Mouse (Mus musculus) heart, embryonic 14.5 days (tissue): ENCODE data around the gene Hoxc10. TPM values are rescaled to one million over a fixed set of nuclear protein-coding genes. Genes with fewer than 3 reads are reported as not detected.

ENCODE experiments used
- ATAC-seq: fragments of 200-750 bp; cut with Nextera tagmentation; 2 replicates; pipeline ENCODE4 v1.8.0; 2017; ENCODE audit warnings: low read depth, moderate TSS enrichment; ENCODE audit not compliant: insufficient number of reproducible peaks, insufficient read depth, low FRiP score
- H3K27ac ChIP-seq, 2 experiments: fragments of 200-500 bp in 1 of 2; fragments of 300-500 bp in 1 of 2; sonication (generic) in 1 of 2; replicated peaks in 1 of 2; 2 replicates each; pipeline ENCODE4 v1.5.1; 2012 to 2014; ENCODE audit warnings: low read depth in 2 of 2, low read length in 2 of 2, control low read depth in 1 of 2, mild to moderate bottlenecking in 1 of 2, mixed read lengths in 1 of 2; ENCODE audit not compliant: control insufficient read depth in 1 of 2, insufficient read depth in 1 of 2
- H3K27me3 ChIP-seq: fragments of 300-500 bp; sonication (generic); 2 replicates; pipeline ENCODE4 v1.6.1; 2014; ENCODE audit warnings: mild to moderate bottlenecking, low read length, control low read depth; ENCODE audit not compliant: control insufficient read depth, insufficient read depth
- H3K36me3 ChIP-seq: fragments of 300-500 bp; sonication (generic); 2 replicates; pipeline ENCODE4 v1.6.1; 2014; ENCODE audit warnings: mild to moderate bottlenecking, control low read depth, low read length, mixed read lengths; ENCODE audit not compliant: control insufficient read depth, insufficient read depth
- H3K4me1 ChIP-seq, 2 experiments: fragments of 200-500 bp in 1 of 2; fragments of 300-500 bp in 1 of 2; sonication (generic) in 1 of 2; 2 replicates each; pipeline ENCODE4 v1.6.1; 2012 to 2014; ENCODE audit warnings: low read length in 2 of 2, control low read depth in 1 of 2, mixed read lengths in 1 of 2; ENCODE audit not compliant: control insufficient read depth in 2 of 2, insufficient read depth in 2 of 2
- H3K4me2 ChIP-seq: fragments of 300-500 bp; sonication (generic); 2 replicates; pipeline ENCODE4 v1.6.1; 2014; ENCODE audit warnings: mild to moderate bottlenecking, low read length
- H3K4me3 ChIP-seq, 2 experiments: fragments of 200-500 bp in 1 of 2; fragments of 300-500 bp in 1 of 2; sonication (generic) in 1 of 2; 2 replicates each; pipeline ENCODE4 v1.5.1; 2012 to 2014; ENCODE audit warnings: low read length in 2 of 2, mild to moderate bottlenecking in 2 of 2, control low read depth in 1 of 2, low read depth in 1 of 2, moderate library complexity in 1 of 2; ENCODE audit not compliant: control insufficient read depth in 1 of 2, insufficient read depth in 1 of 2
- H3K9ac ChIP-seq: fragments of 300-500 bp; sonication (generic); 2 replicates; pipeline ENCODE4 v1.6.1; 2014; ENCODE audit warnings: mild to moderate bottlenecking, low read length
- H3K9me3 ChIP-seq: fragments of 300-500 bp; sonication (generic); 2 replicates; pipeline ENCODE4 v1.6.1; 2016; ENCODE audit warnings: low read length, control low read depth; ENCODE audit not compliant: control insufficient read depth
- WGBS: fragments of 180-500 bp; shearing (Covaris S2); extraction: QIAGEN DNeasy Blood & Tissue Kit; methylation state at CpG from one replicate; pipeline ENCODE4 v1.1.7; 2014; 5-methylcytosine and 5-hydroxymethylcytosine counted together
- polyA plus RNA-seq: library from polyadenylated mRNA; unstranded; fragments of >200 nt; fragmentation: Nextera tagmentation; extraction: Ambion mirVana; gene quantifications from 2 replicates; pipeline ENCODE4 v1.2.1, GENCODE M21; 2014

The Hoxc10 gene
- polyA plus RNA-seq, 1 experiment from 2014 or later, result not detected

DNA sequence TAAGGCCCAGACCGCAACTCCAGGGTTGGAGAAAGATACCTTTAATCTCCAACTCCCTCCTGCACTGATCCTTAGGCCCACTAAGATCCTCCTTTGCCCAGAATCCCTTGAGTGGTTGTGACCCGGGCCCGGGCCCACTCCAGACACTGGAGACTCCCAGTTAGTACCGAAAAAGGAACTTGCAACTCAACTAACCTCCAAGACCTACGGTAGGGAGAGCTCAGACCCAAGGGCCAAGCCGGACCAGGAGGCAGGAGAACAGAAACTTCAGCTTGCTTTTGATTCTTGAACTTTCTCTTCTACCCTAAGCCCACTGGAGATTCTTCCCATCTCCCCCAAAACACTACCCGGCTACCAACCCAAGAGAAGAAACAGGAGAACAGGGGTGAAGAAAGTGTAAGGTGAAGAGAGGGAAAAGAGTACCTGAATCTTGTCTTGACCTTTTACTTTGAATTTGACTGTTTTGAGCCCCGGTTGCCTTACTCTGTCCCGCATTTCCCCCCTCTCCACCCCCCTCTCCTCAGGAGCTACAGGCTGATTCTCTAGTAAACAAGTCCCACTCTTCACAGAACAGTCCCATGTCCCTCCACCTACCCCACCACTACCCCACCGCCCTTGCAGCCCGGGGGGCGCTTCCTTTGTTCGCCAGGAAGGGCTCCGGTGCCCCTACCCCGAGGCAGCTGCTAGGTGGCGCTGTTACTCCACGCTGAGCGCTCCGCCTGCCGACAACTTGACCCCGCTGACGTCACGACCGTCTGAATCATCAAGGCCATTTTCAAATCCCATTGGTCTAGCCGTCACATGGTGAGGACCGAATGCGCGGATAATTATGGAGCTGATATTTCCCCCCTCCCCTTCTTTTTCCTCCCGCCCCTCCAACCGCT, 462 bp upstream of the Hoxc10 start:
- H3K27ac ChIP-seq, result no peak overlapping the region
- no peaks in the 10 kb centered on the region for H3K36me3 ChIP-seq
- peak overlapping the region in 1 of 2 experiments; percentile 16; a peak in 1 of 4 replicates for H3K4me3 ChIP-seq
- peaks cover 99% of the 10 kb centered on the region for H3K27me3 ChIP-seq
- H3K4me1 ChIP-seq, result no peaks in the 10 kb centered on the region; a peak in 1 of 4 replicates
- no peaks in the 10 kb centered on the region for H3K9me3 ChIP-seq
- peak overlapping the region; percentile 44 for H3K4me2 ChIP-seq
- no peak overlapping the region for H3K9ac ChIP-seq
- 2% methylated on average over 28 of the region's 30 CpGs for WGBS
- ATAC-seq, result no peak

DNA sequence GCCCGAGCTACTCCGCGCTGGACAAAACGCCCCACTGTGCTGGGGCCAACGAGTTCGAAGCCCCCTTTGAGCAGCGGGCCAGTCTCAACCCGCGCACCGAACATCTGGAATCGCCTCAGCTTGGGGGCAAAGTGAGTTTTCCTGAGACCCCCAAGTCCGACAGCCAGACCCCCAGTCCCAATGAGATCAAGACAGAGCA, 615 bp downstream of the Hoxc10 start, which contains the start of gene Hoxc5:
TSS of gene Hoxc5 (plus strand) at position 132 of the 199 bp plus-strand sequence.
- Histone ChIP-seq H3K4me1 (no peaks in the 10 kb centered on the region; a peak in 1 of 4 replicates), H3K9me3 (no peaks in the 10 kb centered on the region), H3K36me3 (no peaks in the 10 kb centered on the region), H3K27ac (no peak within 1 kb of the TSS), H3K9ac (no peak within 1 kb of the TSS), H3K4me2 (peak within 1 kb of the TSS; percentile 44), H3K4me3 (peak within 1 kb of the TSS in 1 of 2 experiments; percentile 16; a peak in 1 of 4 replicates), H3K27me3 (peaks cover 99% of the 10 kb centered on the region)
- no peak for ATAC-seq
- 5% methylated on average over 12 of the region's 12 CpGs for WGBS

DNA sequence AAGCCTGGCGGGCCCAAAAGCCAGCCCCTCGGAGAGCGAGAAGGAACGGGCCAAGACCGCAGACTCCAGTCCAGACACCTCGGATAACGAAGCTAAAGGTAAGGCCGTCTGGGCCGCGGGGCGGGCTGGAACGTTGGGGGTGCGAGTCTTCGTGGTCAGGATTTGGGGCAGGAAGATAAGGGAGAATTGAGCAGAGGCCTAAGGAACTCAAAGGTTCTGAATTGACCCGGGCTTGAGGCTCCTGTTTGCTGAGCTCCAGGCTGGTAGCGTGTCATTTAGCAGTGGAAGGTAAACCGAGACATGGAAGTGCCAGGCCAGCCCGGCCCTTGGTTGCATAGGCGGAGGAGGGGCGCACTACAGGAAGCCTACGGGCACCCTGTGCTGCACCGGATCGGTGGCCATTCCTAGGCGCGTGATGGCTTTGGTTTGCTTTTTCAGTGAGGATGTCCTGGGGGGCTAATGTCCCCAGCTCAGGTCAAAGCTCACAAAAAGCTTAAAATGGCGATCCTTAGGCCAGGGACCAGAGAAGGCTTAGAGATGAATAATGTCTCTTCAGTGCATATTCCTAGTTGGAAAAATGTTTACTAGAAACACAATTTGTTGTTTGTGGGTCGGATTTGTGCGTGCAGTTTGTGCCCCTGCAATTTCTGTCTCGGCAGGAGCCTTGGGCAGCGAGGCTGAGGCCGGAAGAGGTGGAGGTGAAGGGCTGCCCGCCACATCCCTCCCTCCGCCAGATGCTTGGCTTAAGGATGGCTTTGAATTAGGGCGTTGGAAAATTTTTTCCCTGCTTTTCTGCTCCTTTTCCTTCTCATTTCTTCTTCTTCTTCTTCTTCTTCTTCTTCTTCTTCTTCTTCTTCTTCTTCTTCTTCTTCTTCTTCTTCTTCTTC, 1.2 kb downstream of the Hoxc10 start:
- H3K4me3 ChIP-seq, result no peak overlapping the region
- ATAC-seq, result no peak
- no peak overlapping the region for H3K9ac ChIP-seq
- WGBS, result 4% methylated on average over 34 of the region's 34 CpGs
- no peak overlapping the region for H3K4me2 ChIP-seq
- H3K27me3 ChIP-seq, result peaks cover 99% of the 10 kb centered on the region
- no peak overlapping the region for H3K27ac ChIP-seq
- no peaks in the 10 kb centered on the region; a peak in 1 of 4 replicates for H3K4me1 ChIP-seq
- H3K9me3 ChIP-seq, result no peaks in the 10 kb centered on the region
- no peaks in the 10 kb centered on the region for H3K36me3 ChIP-seq

DNA sequence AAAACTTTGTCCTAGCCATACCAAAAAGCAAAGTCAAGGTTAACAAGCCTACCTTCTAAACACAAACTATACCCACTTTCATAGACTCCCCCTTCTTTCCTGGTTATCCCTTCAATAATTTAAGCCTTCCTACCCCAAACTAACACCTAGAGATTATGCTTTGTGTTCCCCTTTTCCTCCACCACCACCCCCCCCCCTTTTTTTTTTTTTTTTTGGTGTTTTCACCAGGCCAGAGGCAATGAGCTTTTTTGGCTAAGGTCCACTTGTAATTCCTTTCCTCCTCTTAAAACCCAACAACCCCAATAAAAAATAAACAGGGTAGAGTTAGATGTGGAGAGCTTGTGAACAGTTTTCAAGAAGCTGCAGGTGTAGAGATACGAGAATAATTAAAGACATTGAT, 2.7 kb downstream of the Hoxc10 start:
- Histone ChIP-seq H3K4me3 (no peak overlapping the region), H3K4me1 (no peaks in the 10 kb centered on the region; a peak in 1 of 4 replicates), H3K27me3 (peaks cover 99% of the 10 kb centered on the region), H3K9ac (no peak overlapping the region), H3K27ac (no peak overlapping the region), H3K4me2 (no peak overlapping the region), H3K9me3 (no peaks in the 10 kb centered on the region), H3K36me3 (no peaks in the 10 kb centered on the region)
- ATAC-seq, result no peak
- WGBS, result 26% methylated on average over 1 of the region's 1 CpGs

DNA sequence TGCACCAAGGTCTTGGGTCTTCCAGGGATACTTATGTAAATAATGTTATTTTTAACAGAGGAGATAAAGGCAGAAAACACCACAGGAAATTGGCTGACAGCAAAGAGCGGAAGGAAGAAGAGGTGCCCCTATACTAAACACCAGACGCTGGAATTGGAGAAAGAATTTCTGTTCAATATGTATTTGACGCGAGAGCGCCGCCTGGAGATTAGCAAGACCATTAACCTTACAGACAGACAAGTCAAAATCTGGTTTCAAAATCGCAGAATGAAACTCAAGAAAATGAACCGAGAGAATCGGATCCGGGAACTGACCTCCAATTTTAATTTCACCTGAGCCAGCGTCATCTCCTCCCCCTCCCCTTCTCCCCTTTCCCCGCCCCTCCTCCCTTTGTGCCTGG, 4.1 kb downstream of the Hoxc10 start:
- peaks cover 99% of the 10 kb centered on the region for H3K27me3 ChIP-seq
- no peaks in the 10 kb centered on the region for H3K9me3 ChIP-seq
- H3K4me1 ChIP-seq, result no peaks in the 10 kb centered on the region; a peak in 1 of 4 replicates

DNA sequence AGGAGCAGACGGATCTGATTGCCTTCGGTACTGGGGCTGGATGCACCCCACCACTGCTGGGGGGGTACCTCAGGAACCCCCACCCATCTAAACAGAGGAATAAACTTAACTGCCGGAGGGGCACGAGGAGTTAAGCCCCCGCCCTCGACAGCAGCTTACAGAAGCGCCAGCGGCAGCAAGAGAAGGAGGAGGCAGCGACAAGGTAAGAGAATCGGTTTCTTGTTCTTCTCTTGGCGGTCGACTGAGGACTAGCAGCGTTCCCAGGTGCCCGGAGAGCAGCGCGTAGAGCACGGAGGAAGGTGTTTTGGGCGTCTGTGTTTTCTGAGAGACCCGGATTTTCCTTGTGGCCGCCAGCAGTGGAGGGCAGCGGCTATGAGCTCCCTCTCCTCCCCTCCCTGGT, 5.7 kb downstream of the Hoxc10 start:
- no peak for ATAC-seq
- H3K36me3 ChIP-seq, result no peaks in the 10 kb centered on the region
- no peak overlapping the region for H3K9ac ChIP-seq
- under 1% methylated on average over 21 of the region's 21 CpGs for WGBS
- no peaks in the 10 kb centered on the region; a peak in 1 of 4 replicates for H3K4me1 ChIP-seq
- no peak overlapping the region for H3K27ac ChIP-seq
- H3K4me2 ChIP-seq, result no peak overlapping the region
- no peak overlapping the region for H3K4me3 ChIP-seq
- H3K27me3 ChIP-seq, result peaks cover 99% of the 10 kb centered on the region
- no peaks in the 10 kb centered on the region for H3K9me3 ChIP-seq

More for the DNA sequence above, 4.1 kb downstream of the Hoxc10 start:
- Histone ChIP-seq H3K4me2 (no peak overlapping the region), H3K36me3 (no peaks in the 10 kb centered on the region), H3K9ac (no peak overlapping the region), H3K4me3 (no peak overlapping the region), H3K27ac (no peak overlapping the region)
- ATAC-seq, result no peak
- 1% methylated on average over 12 of the region's 12 CpGs for WGBS

DNA sequence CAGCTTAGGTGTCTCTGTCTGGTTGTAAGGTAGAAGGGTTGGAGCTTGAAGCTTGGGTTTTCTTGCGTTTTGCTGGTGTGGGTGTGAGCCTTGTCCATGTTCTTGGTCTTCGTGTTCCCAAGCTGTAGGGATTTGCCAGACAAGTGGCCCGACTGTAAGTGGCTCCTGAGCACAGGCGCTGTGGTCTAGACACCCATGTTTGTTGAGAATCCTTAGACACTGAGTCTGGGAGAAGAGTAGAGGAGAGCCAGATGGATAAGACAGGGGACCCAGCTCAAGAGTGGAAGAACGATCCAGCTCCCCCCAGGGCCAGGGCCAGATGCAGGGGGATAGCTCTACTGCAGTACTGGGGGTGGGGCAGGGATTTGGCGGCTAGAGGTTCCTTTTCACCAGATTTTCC, 6.2 kb downstream of the Hoxc10 start:
- Histone ChIP-seq H3K27ac (no peak overlapping the region), H3K4me1 (no peaks in the 10 kb centered on the region; a peak in 1 of 4 replicates), H3K27me3 (peaks cover 99% of the 10 kb centered on the region), H3K9ac (no peak overlapping the region), H3K4me3 (no peak overlapping the region), H3K9me3 (no peaks in the 10 kb centered on the region), H3K4me2 (no peak overlapping the region), H3K36me3 (no peaks in the 10 kb centered on the region)
- ATAC-seq, result no peak
- 2% methylated on average over 6 of the region's 6 CpGs for WGBS
